Mouse (Mus musculus): ENCODE measurements around the gene Fyb2.
"Not testable (repeated sequence)": the region's sequence is repeated elsewhere in the genome, so short reads cannot be mapped to it uniquely, and the experiment has no call there.

Gene Fyb2

DNA sequence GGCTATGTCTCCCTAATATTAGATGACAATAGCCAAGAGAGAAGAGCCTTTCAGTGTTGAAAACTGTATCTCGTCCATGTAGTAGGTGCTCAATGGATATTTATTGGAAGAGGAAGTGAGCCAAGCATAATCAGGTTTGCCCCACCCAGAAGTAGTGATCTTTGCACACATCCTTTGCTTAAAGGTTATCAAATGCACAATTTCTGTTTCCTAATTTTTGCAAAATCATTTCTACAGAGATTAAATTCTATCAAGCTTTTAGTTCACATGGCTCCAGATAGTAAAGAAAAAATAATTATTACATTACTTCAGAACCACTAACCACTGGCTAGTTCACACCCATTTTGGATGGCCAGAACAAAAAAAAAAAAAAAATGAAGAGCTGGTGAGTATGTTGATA, 28.6 kb downstream of the Fyb2 start:
- no peak for DNase-seq (ENCODE audit: low spot score)

DNA sequence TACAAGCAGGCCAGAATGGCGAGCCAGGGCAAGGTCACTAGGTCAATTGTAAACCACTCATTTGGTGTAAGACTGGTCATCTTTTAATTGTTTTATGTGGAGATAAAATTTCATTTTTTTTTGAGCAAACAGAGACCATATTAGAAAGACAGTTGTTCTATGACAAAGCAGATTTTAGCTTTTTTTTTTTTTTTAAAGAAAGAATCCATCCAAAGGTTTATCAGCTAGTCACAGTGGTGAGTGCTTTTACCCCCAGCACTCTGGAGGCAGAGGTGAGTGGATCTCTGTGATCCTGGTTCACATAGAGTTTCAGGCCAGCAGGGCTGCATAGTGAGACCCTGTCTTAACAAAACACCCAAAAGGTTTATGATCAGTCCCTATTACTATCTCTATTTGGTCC, 31.2 kb downstream of the Fyb2 start:
- no peak for DNase-seq (ENCODE audit: low spot score)

DNA sequence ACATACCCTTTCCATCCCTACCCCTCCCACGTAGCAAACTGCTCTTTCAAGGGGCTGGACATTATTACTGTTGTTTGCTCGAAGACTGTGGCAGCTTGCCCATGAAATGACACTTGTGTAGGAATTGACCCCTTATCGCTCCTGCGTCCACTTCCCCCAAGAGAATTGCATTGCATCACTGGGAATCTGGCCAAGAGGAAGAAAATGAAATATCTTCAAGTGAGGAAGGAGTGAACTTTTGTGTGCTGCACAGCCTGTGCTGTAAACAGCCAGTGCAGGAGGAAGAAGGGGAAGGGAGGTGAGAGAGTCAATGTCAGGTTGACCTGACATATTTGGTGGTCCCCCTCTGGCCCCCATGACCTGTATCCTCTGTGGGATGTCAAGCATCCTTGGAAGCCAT, 35.6 kb downstream of the Fyb2 start:
- no peak for DNase-seq (ENCODE audit: low spot score)

DNA sequence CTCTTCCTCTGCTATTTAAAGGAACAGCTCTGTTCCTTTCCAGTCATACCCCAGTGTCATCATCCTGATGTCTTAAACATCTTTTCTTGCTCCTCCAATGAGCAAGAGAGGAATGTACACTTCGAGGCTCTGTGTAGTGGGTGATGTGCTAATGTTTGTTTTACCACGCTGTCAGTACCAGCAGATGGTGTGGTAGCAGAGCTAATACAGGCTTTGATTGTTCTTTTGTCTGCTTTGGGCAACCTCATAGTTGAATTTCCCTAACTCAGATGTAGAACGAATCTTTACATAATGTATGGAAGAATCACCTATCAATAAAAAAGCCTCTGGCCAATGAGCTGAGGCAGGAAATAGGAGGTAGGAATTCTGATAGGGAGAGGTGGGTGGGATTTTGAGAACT, 36.0 kb downstream of the Fyb2 start:
- DNase-seq (ENCODE audit: low spot score) = no peak

DNA sequence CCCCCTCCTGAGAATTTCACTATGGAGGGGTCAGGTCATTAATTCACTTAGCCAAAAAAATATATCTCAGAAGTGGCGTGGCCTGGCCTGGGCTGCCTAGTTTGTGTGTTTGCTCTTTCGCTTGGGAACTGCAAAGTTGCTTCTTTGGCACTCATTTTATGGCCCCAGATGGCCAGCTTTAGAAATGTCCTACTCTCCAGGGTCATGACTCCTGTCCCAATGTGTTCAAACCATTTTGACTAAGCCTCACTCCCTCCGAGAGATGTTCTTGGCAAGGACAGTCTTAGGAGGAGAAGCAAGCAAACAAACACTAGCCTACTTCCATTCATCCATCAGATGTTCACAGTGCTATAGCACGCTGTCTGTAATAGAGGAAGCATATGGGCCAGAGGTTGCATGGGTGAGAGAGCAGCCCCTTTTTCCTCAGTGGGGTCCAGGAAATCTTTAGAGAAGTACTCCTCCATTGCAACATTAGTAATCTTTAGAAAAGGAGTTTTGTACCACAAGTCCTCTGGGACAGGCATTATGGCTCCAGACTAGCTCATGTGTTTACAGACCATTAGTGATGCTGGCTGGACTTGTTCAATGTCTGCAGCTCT, 38.1 kb downstream of the Fyb2 start:
- DNase-seq (ENCODE audit: low spot score) = no peak

DNA sequence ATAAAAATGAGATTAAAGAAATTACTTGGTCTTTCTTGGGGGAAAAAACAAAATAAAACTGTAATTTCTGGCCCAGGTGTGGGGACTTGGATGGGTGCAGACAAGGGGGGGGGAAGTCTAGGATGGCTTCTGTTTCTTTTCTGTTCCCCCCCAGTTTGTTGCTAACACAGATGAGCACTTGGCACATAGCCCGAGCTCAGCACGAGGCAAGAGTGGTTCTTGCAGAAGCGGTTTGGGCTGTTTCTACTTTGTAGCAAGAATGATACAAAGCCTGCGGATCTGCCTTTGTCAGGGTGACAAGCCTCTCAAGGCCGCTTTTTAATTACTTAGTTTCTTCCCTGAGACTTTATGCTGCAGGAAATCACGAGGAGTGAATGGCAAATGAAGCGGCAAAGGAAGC, 43.4 kb downstream of the Fyb2 start:
- no peak for DNase-seq (ENCODE audit: low spot score)

DNA sequence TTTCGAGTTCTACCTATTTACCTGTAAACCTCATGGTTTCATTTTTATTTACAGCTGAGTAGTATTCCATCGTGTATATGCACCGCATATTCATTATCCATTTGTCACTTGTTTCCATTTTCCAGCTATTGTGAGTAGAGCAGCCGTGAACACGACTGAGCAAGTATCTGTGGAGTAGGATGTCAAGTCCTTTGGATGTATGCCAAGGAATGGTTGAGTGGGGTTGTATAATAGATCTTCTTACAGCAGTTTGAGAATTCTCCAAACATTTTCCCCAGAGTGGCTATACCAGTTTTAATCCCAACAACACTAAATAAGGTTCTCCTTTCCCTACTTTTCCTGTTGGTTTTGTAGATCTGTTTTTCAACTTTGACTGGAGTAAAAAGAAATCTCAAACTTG, 48.2 kb downstream of the Fyb2 start:
- no peak for DNase-seq (ENCODE audit: low spot score)

DNA sequence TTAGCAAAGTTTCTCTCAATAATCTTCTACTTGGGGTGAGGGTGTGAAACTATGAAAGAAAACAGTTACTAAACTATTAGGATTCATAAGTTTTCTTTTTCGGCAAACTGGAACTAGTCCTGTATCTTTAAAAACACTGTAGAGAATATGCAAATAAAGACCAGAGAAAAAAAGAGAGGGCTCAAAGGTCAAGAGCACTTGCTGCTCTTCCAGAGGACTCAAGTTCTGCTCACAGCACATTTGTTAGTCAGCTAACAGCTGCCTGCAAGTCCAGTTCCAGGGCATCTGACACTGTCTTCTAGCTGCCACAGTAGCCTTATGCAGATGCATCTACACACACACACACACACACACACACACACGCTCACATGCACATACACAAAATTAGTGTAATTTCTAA, 59.4 kb downstream of the Fyb2 start:
- no peak for DNase-seq (ENCODE audit: low spot score)

DNA sequence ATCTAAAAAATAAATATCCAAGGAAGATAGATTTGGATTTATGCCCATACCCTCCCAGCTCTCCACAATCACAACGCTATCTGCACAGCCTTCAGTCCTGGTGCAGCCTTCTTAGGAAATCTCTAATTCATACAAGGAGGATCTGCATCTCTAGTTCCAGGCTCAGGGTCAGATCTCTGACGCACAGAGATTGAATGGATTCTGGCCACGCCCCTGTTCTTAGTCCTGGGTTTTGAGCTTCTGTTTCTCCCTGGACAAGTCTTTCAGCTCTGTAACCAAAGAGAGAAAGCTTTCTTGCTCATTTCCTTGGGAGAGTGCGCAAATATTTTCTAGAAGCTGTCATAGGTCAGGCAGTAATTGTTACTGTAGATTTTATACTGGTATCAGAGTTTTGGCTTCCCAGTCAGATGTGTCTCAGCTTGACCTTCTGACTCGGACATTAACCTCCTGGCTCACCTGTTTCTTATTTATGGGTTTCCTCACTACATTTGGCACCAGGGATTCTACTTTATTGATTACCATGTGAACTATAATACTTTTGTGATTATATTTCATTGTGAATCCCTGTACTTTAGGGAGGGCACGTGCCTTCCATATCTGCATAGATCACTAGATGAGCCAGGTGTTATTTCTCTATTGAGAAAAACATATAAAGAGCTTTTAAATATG, 62.0 kb downstream of the Fyb2 start:
- DNase-seq (ENCODE audit: low spot score) = no peak

DNA sequence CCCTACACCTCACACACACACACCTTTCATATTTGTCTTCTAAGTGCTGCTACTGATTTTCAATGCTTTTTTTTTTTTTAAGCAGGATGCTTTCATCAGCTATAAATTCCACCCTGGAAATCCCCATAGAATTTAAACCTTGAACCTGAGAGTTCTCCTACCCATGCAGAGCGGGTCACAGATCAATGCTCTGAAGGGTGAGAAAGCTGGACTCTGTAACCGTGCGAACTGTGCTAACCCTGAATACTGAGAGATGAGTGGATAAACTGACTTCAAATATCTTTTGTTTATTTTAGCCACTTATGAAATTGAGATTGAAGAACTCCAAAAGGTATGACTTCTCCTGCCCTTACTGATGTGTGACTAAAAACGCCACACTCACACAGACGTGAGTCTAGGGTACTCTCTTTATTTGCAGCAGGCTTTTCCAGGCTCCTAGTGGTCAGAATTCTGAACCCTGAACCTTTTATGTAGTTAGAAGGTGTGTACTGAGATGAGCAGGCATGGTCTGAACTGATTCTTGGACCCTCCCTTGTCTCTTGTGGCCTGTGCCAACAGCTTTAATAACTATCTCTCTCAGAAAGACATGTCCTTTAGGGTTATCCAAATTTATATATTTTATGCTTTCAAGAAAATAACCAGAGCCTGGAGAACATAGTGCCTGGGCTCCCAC, 72.8 kb downstream of the Fyb2 start:
- no peak for DNase-seq (ENCODE audit: low spot score)

DNA sequence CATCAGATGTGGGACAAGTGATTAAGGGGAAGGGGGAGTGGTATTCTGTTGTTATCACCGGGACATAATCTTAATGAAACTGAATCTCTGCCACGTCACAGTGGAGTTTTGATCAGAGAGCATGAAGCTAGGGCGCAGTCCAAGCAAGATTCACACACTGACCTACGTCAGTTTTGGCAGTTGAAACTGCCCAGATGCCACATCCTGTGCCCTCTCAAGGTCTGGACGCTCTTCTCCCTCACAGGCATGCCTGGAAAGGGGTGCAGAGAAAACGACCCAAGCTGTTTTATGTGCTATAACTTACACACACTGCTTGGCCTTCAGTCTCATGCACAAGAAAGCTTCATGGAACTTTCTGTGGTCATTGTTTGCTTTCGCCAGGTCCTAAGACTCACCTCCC, 74.4 kb downstream of the Fyb2 start:
- DNase-seq (ENCODE audit: low spot score) = no peak

DNA sequence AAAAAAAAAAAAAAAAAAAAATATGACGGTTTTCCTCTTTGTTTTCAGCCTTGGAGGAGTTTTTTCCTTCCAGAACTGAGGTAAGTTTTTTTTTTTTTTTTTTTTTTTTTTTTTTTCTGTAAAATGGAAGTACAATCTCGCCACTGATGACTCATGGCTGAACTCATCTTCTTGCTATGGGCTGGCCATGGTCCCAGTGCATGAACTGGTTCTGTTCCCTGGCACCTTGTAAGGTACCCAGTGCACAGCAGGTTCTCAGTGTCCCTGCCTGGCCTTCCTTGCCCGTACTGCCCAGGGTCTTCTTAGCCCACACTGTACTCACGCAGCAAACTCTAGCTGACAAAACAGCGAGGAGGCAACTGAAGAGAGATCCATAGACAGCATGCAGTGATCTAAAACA, 74.8 kb downstream of the Fyb2 start:
- DNase-seq (ENCODE audit: low spot score) = no peak

DNA sequence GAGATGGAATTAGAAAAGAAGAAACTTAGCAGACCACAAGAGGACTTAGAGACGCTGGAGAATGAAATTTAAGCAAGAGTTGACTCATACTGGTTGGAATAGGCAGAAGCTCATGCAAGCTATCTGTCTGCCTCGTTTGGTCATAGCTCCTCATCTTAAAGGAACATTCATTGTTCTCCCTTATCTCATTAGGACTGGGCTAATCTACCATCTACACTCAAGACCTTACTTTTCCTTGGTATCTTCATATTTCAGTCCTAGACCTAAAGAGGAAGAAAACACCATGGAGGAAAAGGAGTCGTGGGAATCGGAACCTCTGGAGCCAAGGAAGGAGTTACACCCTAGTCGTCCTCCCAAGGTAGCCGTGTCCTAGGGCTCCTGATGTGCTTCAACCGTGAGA, 75.5 kb downstream of the Fyb2 start:
- no peak for DNase-seq (ENCODE audit: low spot score)

DNA sequence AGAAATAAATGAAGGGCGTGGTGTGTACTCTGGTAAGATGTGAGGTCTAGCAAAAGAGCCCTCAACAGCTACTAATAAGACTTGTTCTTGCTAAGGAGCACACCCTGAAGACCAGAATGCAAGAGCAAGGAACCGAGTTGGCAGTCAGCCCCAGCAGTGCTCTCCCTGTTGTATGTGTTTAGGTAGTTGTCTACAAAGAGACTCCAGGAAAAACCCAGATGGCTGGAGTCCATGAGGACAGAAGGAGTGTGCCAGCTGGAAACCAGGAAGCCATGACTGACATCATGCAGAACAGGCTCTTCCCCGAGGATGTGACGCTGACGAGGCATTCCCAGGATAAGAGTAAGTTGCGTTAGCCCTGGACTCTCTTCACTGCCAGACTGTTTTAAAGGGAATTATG, 76.8 kb downstream of the Fyb2 start:
- no peak for DNase-seq (ENCODE audit: low spot score)

DNA sequence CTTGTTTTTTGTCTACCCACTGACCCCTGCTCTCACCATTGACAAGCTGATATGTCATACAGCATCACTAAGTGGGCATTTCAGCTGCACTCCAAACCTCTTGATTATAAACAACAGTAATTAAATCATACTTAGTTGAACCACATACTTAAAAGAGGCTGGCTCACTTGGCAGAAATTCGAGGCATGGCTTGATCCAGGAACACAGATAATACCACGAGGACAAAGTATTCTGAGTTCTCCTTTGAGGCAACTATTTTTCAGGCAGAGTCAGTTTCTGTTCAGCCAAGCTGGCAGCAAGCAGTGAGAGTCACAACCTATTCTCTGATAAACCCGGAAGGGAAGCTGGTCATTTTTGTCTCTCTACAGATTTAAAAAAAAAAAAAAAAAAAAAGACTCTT, 77.4 kb downstream of the Fyb2 start:
- DNase-seq (ENCODE audit: low spot score) = no peak

DNA sequence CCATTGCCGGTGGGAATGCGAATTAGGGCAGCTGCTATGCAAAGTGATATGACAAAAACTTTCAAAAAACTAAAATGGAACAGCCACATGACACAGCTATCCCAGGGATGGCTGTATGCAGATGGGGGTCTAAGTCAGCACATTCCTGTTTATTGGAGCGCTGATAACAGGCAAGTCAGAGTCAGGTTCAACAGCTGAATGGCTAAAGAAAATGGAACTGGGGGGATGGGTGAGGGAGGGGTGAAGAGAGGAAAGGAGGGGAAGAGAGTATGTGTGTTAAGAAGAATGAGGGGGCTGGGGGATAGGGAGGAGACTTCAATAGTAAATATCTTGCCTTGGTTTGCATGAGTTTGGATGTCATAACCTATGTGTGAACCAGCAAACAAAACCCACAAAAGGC, 79.0 kb downstream of the Fyb2 start:
- no peak for DNase-seq (ENCODE audit: low spot score)

DNA sequence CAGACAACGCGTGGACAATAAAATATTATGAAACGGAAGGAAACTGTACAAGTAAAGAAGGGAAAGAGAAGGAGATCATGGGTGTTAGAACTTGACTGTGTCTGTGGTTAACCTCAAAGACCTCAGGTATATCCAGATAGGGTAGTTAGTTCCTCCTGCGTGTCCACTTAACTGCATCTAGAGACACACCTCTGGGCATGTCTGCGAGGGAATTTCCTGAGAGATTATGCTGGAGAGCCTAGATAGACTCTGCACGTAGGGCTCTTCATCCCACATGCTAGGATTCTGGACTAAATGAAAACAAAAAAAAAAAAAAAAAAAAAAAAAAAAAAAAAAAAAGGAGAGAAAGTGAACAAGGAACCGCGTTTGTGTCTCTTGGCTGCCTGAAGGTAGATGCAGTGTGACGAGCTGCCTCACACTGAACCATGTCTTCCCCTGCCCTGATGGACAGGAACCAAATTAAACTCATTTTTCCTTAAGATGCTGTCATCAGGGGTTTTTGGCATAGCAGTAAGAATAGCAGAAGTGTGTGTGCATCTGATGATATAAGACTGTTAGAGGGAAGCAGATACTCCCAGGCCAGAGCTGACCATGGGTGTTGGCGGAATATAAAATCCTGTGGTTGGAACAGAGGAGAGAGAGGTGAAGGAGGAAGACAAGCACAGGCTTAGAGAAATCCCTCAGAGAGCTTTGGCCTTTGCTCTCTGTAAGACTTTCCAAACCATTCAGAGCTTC, 80.1 kb downstream of the Fyb2 start:
- DNase-seq (ENCODE audit: low spot score) = no peak

DNA sequence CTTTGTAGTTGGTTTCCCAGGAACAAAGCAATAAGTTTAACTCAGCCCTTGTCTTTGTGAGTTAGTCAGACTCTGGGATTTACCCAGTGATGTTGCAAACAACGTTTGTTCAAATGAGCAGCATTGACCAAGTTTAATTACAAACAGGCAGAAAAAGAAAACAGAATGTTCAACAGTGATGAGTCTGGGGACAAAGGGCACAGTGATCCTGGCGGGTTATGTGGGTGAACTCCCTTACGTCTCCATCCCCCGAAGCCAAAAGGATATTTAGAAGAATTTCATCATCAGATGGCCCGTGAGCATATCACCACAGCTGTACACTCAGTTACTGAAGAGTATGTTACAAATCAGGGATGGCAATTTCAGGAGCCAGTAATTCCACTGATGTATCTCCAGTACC, 86.4 kb downstream of the Fyb2 start:
- no peak for DNase-seq (ENCODE audit: low spot score)

DNA sequence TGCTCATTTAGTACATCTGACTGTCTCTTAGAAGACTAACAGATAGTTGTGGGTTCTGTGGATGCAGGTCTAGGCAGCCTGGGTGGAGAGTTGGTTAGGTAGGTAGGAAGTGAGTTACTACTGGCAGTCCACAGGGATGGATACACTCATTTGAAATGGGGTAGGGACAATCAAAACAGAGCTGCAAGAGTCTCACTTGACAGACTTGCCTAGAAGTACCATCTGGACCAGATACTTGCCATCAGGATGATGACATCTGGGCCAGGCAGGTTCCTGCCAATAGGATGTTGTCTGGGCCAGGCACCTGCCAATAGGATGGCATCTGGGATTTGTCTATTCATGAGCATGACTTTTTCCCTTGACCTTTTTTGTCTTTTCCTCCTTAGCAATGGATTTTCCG, 88.5 kb downstream of the Fyb2 start:
- no peak for DNase-seq (ENCODE audit: low spot score)

DNA sequence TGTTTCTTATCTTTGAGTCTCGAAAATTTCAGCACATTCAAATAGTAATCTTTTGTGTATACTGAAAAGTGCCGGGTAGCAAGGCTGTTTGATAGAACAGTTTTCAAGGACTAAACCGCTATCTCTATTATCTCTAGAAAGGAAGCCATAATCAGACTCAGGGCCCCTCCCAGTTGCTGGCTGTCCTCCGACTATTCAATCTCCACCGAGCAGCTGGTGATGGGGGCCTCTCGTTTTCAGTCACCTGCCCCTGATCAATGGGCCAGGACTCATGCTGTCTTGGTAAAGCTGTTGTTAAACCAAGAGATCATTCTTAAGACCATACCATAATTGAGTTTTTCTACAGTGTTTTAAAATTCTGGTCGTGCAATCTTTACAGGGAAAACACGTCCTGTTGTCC, 90.9 kb downstream of the Fyb2 start:
- no peak for DNase-seq (ENCODE audit: low spot score)

DNA sequence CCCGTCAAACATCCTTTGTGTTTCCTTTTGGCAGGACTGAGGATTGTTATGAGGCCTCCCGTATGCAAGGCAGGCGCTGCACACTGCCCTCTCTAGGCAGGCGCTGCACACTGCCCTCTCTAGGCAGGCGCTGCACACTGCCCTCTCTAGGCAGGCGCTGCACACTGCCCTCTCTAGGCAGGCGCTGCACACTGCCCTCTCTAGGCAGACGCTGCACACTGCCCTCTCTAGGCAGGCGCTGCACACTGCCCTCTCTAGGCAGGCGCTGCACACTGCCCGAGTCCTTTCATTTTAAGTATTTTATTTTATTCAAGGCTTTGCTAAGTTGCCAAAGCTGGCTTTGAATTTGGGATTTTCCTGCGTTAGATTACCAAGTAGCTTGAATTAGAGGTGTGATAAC, 91.4 kb downstream of the Fyb2 start:
- not testable (repeated sequence) for DNase-seq (ENCODE audit: low spot score)

DNA sequence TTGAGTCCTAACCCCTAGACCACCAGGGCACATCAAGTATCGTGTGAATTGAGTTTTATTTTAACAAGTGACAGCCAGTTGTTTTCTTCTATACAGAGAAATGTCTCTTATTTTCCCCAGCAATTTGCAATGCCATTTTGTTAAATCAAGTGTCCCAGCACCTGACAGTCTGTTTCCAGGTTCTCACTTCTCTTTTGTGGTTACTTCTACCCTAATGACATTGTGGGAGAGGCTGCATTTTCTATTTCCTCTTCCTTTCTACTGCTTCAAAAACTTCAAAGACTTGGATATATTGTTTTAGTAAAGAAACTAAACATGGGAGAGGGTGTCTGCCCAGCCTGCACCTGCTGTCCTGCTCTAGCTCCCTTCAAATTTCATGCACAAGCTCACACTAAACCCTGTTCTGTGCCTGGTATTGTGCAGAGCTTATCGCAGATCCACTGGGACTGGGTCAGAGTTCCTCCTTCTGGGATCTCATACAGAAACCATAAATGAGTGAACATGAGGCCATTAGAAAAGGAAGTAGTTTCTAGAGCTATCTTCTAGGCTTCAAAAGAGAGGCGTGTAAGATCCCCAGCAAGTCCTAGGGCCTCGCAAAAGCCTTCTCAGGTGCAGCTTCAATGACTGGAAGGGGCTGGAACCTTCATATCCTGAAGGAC, 94.2 kb downstream of the Fyb2 start:
- DNase-seq (ENCODE audit: low spot score) = no peak

DNA sequence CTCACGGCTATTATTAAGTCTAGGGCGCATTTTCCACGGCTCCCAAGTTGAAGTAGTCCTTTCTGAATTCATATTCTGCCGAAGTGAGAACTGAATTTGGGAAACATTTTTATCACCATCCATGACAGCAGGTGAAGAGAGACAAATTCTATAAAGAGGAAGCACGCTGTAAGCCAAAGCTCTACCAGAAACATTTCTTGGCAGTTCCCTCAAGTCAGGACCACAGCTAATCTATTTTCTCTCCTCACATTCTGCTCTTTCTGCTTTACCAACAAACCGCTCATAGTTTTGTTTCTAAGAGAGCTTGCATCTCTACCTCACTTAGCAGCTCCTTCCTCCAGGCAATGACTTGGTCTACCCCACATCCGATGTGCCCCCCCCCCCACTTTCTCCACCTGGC, 100.5 kb downstream of the Fyb2 start:
- DNase-seq (ENCODE audit: low spot score) = no peak

All from embryo, embryonic 10 days (tissue).